Mouse (Mus musculus): ENCODE results near the gene Nlrp3. TPM values are rescaled to one million over a fixed set of nuclear protein-coding genes. Genes with fewer than 3 reads are reported as not detected.

Gene Nlrp3
- polyA plus RNA-seq, 1 experiment from 2014 or later, result 0.15 TPM

DNA sequence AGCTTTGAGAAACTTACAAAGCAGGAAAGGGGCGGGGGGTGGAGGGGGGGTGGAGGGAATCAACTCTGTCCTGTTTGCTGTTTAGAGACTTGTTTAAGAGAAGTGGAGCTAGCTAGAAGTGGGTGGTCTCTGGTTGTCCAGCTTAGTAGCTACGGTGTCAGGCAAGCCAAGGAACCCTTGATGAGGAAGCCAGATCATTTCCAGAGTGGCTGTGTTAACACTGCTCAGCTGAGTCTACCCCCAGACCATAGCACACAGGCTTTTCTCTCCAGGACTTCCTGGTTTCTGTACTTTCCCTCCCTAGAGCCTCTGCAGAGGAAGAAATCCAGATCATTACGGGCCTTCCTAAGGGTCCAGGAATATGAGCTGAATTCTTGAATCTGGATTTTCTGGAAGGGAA lies 26.6 kb upstream of the Nlrp3 start:
- Histone ChIP-seq H3K27ac (replicated peaks) (peak overlapping the region; percentile 80), H3K4me3 (no peak overlapping the region), H3K9me3 (no peaks in the 10 kb centered on the region), H3K4me1 (peaks cover 17% of the 10 kb centered on the region), H3K36me3 (peaks cover 13% of the 10 kb centered on the region), H3K9ac (no peak overlapping the region), H3K4me2 (no peak overlapping the region), H3K27me3 (replicated peaks) (no peaks in the 10 kb centered on the region)
- no peak; the same call in 1 of the 2 replicates for ATAC-seq (ENCODE audit: extremely low read depth, insufficient number of reproducible peaks, low FRiP score, low TSS enrichment)
- WGBS, result 53% methylated on average over 3 of the region's 3 CpGs

DNA sequence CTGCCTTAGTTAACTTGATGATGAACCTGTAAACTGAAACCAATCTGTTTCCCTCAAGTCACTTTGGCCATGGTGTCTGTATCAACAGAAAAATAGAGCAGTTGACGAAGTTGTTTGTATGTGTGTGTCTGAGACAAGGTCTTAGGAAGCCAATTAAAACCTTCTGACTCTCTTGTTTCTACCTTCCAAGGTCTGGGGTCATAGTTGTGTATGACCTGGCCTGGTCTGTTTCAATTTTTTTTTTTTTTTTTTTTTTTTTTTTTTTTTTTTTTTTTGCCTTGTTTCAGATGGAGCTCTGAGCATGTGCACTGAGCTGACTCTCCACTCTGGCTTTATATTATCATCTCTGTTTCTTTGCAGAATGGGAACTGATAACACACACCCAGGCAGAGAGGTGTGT lies 23.9 kb upstream of the Nlrp3 start:
- Histone ChIP-seq H3K27ac (replicated peaks) (no peak overlapping the region), H3K27me3 (replicated peaks) (no peaks in the 10 kb centered on the region), H3K4me1 (peaks cover 22% of the 10 kb centered on the region), H3K9me3 (no peaks in the 10 kb centered on the region), H3K36me3 (no peaks in the 10 kb centered on the region), H3K9ac (no peak overlapping the region), H3K4me2 (no peak overlapping the region), H3K4me3 (no peak overlapping the region)
- WGBS, result 89% methylated on average over 1 of the region's 1 CpGs
- no peak for ATAC-seq (ENCODE audit: extremely low read depth, insufficient number of reproducible peaks, low FRiP score, low TSS enrichment)

DNA sequence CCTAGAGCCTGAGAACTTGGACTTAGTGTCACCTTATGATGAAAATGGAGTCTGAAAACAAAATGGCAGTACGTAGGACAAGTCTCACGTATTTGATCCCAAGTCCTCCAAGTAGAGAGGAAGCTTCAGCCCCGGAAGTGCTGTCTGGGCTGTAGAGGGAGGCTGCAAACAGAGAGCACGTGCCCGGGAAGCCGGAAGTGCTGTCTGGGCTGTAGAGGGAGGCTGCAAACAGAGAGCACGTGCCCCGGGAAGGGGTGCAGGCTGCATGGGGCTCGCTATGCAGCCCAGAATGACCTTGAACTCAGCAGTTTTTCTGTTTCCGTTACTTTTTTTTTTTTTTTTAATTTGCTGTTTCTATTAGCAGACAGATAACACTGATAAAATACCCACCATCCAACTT lies 23.1 kb upstream of the Nlrp3 start:
- H3K9ac ChIP-seq, result no peak overlapping the region
- H3K9me3 ChIP-seq, result no peaks in the 10 kb centered on the region
- no peak for ATAC-seq (ENCODE audit: extremely low read depth, insufficient number of reproducible peaks, low FRiP score, low TSS enrichment)
- peaks cover 22% of the 10 kb centered on the region for H3K4me1 ChIP-seq
- H3K27ac ChIP-seq (replicated peaks), result no peak overlapping the region
- H3K4me2 ChIP-seq, result no peak overlapping the region
- 50% methylated on average over 10 of the region's 10 CpGs for WGBS
- no peaks in the 10 kb centered on the region for H3K27me3 ChIP-seq (replicated peaks)
- no peak overlapping the region for H3K4me3 ChIP-seq
- no peaks in the 10 kb centered on the region for H3K36me3 ChIP-seq

DNA sequence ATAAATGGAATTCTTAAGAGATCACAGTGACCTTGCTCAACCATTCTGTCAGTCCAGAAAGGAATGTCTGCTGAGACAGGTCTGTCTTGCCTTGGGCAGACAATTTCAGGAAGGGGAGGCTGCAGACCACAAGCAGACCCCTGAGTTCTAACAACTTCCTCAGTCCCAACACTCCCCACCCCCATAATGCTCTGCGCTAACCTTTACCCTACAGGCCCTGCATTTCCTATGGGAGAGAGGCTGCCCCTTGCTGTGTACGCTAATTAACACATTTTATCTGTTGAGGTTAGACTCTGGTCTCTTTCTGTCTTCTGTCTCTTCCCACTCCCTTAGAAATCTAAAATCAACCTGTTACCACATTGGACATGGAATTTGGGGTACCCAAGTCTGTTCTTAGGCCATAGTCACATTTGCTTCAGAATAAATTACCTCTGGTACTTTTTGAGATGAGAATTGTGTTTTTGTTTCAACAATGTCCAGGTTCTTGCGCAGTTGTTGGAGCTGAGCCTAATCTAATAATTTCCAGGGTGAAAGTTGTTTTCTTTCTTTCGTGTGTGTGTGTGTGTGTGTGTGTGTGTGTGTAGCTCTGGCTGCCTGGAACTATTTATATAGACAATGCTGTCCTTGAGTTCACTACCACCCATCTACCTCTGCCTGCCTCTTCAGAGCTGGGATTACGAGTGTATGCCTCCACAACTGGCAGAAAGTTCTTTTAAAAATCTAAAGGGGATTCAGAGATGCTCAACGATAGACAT lies 21.4 kb upstream of the Nlrp3 start:
- ATAC-seq (ENCODE audit: extremely low read depth, insufficient number of reproducible peaks, low FRiP score, low TSS enrichment), result no peak
- no peak overlapping the region for H3K4me2 ChIP-seq
- H3K27me3 ChIP-seq (replicated peaks), result no peaks in the 10 kb centered on the region
- 63% methylated on average over 6 of the region's 6 CpGs for WGBS
- no peaks in the 10 kb centered on the region for H3K36me3 ChIP-seq
- no peak overlapping the region for H3K27ac ChIP-seq (replicated peaks)
- no peak overlapping the region for H3K9ac ChIP-seq
- peaks cover 15% of the 10 kb centered on the region for H3K4me1 ChIP-seq
- H3K9me3 ChIP-seq, result peaks cover 4% of the 10 kb centered on the region; the same call in 1 of the 2 replicates
- H3K4me3 ChIP-seq, result no peak overlapping the region

DNA sequence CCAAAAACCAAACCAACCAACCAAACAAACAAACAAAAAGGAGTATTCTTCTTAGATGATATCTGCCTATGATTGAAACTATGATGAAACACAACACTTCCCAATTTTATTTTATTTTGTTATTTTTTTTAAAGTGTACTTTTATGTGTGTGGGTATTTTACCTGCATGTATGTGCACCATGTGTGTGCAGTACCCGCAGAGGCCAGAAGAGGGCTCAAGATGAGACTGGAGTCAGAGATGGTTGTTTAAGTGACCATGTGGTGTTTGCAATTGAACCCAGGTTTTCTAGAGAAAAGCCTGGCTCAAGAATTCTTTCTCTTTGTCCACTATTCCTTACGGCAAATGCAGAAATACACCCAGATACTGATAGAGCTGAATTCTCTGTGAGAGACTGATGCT lies 17.2 kb upstream of the Nlrp3 start:
- no peak overlapping the region for H3K27ac ChIP-seq (replicated peaks)
- no peak overlapping the region for H3K4me2 ChIP-seq
- peaks cover 4% of the 10 kb centered on the region; the same call in 1 of the 2 replicates for H3K9me3 ChIP-seq
- 97% methylated on average over 2 of the region's 2 CpGs for WGBS
- no peaks in the 10 kb centered on the region for H3K36me3 ChIP-seq
- no peak overlapping the region for H3K4me3 ChIP-seq
- ATAC-seq (ENCODE audit: extremely low read depth, insufficient number of reproducible peaks, low FRiP score, low TSS enrichment), result no peak
- H3K9ac ChIP-seq, result no peak overlapping the region
- H3K27me3 ChIP-seq (replicated peaks), result 0 out of 2 replicates have a peak, but pooled peaks cover 3% of the 10 kb centered on the region
- H3K4me1 ChIP-seq, result peaks cover 10% of the 10 kb centered on the region

DNA sequence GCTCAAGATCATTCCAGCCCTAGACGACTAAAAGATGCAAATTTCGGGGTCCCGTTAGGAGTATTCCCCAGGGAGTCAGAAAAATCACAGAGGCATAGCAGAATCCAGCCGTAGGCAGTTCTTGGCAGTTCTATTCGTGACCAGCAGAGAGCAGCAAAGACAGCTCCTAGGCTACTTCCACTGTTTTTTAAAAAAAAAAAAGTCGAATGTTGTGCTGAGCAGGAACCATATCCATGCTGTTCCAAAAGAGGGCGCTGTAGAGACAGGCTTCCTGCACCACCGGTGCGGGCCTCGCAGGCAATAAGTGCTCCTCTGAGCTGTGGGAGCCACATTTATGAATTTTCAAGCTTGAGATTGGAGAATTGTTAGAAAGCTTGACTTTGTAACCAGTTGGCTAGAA lies 16.1 kb upstream of the Nlrp3 start:
- Histone ChIP-seq H3K4me2 (no peak overlapping the region), H3K4me1 (0 out of 2 replicates have a peak, but pooled peaks cover under 1% of the 10 kb centered on the region), H3K36me3 (no peaks in the 10 kb centered on the region), H3K9me3 (peaks cover 4% of the 10 kb centered on the region; the same call in 1 of the 2 replicates), H3K9ac (no peak overlapping the region), H3K27me3 (replicated peaks) (0 out of 2 replicates have a peak, but pooled peaks cover 3% of the 10 kb centered on the region), H3K27ac (replicated peaks) (no peak overlapping the region), H3K4me3 (no peak overlapping the region)
- WGBS, result 9% methylated on average over 10 of the region's 10 CpGs
- ATAC-seq (ENCODE audit: extremely low read depth, insufficient number of reproducible peaks, low FRiP score, low TSS enrichment), result no peak

DNA sequence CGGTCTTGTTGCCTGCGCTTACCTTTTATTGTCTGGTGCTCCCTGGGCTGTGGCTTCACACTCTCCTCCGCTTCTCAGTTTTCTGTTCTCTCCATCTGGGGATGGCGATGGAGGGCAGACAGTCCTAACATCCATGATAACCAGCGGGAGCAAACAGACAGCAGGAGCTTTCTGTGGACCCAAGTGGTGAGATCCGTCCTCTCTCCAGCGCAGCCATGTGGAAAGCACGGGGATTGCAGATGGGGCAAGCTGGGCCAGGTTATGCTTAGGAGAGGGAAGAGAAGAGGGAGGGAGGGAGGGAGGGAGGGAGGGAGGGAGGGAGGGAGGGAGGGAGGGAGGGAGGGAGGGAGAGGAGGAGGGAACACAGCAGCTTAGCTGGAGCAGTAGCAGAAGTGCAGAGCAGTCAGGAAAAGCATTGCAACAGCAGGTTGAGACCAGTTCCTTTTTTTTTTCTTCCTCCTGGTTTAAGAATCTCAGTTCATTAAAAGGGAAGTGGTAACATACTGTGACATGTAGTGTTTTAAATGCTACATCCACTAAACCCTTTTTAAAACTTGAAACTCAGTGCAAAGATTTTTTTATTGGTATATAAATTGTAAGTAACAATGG lies 14.8 kb upstream of the Nlrp3 start, which contains the start of gene Zkscan17:
TSS of gene Zkscan17 (minus strand) at position 280 of the 609 bp plus-strand sequence.
- Histone ChIP-seq H3K4me2 (no peak within 1 kb of the TSS), H3K36me3 (no peaks in the 10 kb centered on the region), H3K4me1 (no peaks in the 10 kb centered on the region), H3K27me3 (replicated peaks) (0 out of 2 replicates have a peak, but pooled peaks cover 3% of the 10 kb centered on the region), H3K4me3 (no peak within 1 kb of the TSS), H3K9me3 (peaks cover 4% of the 10 kb centered on the region; the same call in 1 of the 2 replicates), H3K9ac (no peak within 1 kb of the TSS), H3K27ac (replicated peaks) (no peak within 1 kb of the TSS)
- 39% methylated on average over 8 of the region's 8 CpGs for WGBS
- ATAC-seq (ENCODE audit: extremely low read depth, insufficient number of reproducible peaks, low FRiP score, low TSS enrichment), result no peak

DNA sequence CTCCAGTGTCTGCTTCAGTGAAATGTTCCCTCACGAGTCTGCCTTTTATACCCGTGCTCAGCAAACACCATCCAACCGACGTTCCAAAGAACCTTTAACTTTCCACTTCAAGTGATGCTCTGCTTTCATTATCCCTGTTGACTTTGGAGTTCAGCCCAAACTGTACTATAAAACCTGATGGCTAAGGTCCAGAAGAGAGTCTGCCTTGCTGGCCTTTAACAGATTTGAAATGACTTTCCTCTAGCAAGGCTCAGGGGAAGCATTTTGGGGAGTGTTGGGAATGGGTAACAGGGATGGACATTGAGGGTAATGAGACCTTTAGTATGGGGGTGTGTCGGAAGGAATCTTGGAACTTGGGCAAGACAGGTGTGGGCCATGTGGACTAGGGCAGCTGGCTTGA lies 11.1 kb upstream of the Nlrp3 start:
- Histone ChIP-seq H3K4me2 (no peak overlapping the region), H3K36me3 (no peaks in the 10 kb centered on the region), H3K4me3 (no peak overlapping the region), H3K27ac (replicated peaks) (no peak overlapping the region), H3K4me1 (no peaks in the 10 kb centered on the region), H3K27me3 (replicated peaks) (0 out of 2 replicates have a peak, but pooled peaks cover 3% of the 10 kb centered on the region), H3K9me3 (no peaks in the 10 kb centered on the region), H3K9ac (no peak overlapping the region)
- 64% methylated on average over 5 of the region's 5 CpGs for WGBS
- no peak for ATAC-seq (ENCODE audit: extremely low read depth, insufficient number of reproducible peaks, low FRiP score, low TSS enrichment)

DNA sequence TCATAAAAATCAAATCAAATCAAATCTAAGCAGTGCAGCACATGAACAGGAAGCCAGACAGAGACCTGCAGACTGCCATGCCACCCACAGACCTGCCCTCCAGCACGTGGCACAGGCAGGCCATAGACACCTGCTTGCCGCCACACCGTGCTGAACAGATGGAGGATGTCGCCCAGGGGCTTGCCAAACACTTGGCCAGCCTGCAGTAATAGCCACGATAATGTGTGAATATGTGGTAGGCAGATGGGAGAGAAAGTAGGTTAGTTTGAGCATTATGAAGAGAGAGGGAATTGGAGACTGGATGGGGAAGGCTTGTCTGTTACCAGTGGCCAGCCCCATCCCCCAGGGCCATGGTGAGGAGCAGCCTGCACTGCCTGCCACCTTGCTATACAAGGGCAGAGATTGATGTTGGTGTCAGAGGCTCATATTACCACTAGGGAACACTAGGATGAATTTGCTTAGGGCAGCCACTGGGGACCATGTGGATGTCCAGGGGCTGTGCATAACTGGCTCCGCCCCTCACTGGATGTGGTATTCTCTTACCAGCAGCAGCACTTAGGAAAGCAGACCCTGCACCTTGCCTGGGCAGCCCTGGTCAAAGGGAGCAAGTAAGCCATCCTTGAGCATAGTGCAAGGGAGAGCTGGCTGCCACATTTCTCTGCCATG lies 10.4 kb upstream of the Nlrp3 start:
- no peak overlapping the region for H3K9ac ChIP-seq
- H3K27ac ChIP-seq (replicated peaks), result no peak overlapping the region
- H3K4me1 ChIP-seq, result no peaks in the 10 kb centered on the region
- no peak overlapping the region for H3K4me2 ChIP-seq
- 82% methylated on average over 6 of the region's 6 CpGs for WGBS
- H3K9me3 ChIP-seq, result no peaks in the 10 kb centered on the region
- H3K27me3 ChIP-seq (replicated peaks), result no peaks in the 10 kb centered on the region
- H3K36me3 ChIP-seq, result no peaks in the 10 kb centered on the region
- no peak for ATAC-seq (ENCODE audit: extremely low read depth, insufficient number of reproducible peaks, low FRiP score, low TSS enrichment)
- no peak overlapping the region for H3K4me3 ChIP-seq

DNA sequence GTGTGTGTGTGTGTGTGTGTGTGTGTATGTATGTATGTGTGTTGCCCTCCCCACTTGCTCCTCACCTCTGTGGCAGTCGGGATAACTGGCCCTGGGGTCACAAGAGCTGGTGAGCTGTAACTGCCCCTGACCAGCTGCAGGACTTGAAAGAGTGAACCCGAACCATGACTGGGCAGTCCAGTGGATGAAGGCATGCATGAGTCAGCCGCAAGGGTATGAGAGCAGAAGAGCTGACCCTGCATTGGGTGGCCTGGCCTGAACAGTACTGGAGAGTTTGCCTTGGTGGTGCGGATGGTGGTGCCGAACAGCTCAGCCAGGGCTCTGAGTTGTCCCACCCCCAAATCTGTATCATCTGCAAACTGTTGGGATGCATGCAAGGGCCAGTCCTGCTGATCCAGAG lies 9.8 kb upstream of the Nlrp3 start:
- 79% methylated on average over 5 of the region's 5 CpGs for WGBS
- no peak for ATAC-seq (ENCODE audit: extremely low read depth, insufficient number of reproducible peaks, low FRiP score, low TSS enrichment)

More for the DNA sequence above, 9.8 kb upstream of the Nlrp3 start:
- no peak overlapping the region for H3K4me2 ChIP-seq
- H3K27ac ChIP-seq (replicated peaks), result no peak overlapping the region
- H3K9ac ChIP-seq, result no peak overlapping the region
- H3K9me3 ChIP-seq, result no peaks in the 10 kb centered on the region
- H3K4me3 ChIP-seq, result no peak overlapping the region
- H3K4me1 ChIP-seq, result no peaks in the 10 kb centered on the region
- no peaks in the 10 kb centered on the region for H3K27me3 ChIP-seq (replicated peaks)
- no peaks in the 10 kb centered on the region for H3K36me3 ChIP-seq
